Mouse (Mus musculus) small intestine, adult 2 months (tissue): ENCODE measurements around the gene Cubn. TPM values are rescaled to one million over a fixed set of nuclear protein-coding genes. Genes with fewer than 3 reads are reported as not detected.

Experiments used
- H3K27ac ChIP-seq: fragments of 200-500 bp; 2 replicates; pipeline ENCODE4 v1.5.1; 2012; ENCODE audit warnings: low read depth, low read length, control low read depth, inconsistent platforms; ENCODE audit not compliant: insufficient read depth
- H3K27me3 ChIP-seq: fragments of 200-500 bp; 2 replicates; pipeline ENCODE4 v1.6.1; 2012; ENCODE audit warnings: mild to moderate bottlenecking, moderate library complexity, low read length, inconsistent platforms; ENCODE audit not compliant: control insufficient read depth, insufficient read depth
- H3K36me3 ChIP-seq: fragments of 200-500 bp; 2 replicates; pipeline ENCODE4 v1.6.1; 2012; ENCODE audit warnings: mild to moderate bottlenecking, low read length, control low read depth, inconsistent platforms; ENCODE audit not compliant: control insufficient read depth, insufficient read depth
- H3K4me1 ChIP-seq: fragments of 200-500 bp; 2 replicates; pipeline ENCODE4 v1.6.1; 2012; ENCODE audit warnings: low read length, inconsistent platforms, mixed read lengths; ENCODE audit not compliant: control insufficient read depth, insufficient read depth, insufficient read length
- H3K4me3 ChIP-seq: fragments of 200-500 bp; 2 replicates; pipeline ENCODE4 v1.5.1; 2012; ENCODE audit warnings: low read depth, mild to moderate bottlenecking, control low read depth, inconsistent platforms, low read length, moderate library complexity
- CTCF ChIP-seq: fragments of 200-500 bp; IDR thresholded peaks from 2 replicates; pipeline ENCODE4 v1.5.1; 2012; ENCODE audit warnings: low read depth, mild to moderate bottlenecking, control low read depth, inconsistent platforms, low read length, moderate library complexity, mixed read lengths; ENCODE audit not compliant: insufficient replicate concordance, insufficient read length; ENCODE audit errors: extremely low read depth
- POLR2A ChIP-seq: fragments of 200-500 bp; IDR thresholded peaks from 2 replicates; pipeline ENCODE4 v1.6.1; 2012; ENCODE audit warnings: low read depth, mild to moderate bottlenecking, control low read depth, inconsistent platforms, low read length, moderate library complexity
- WGBS: fragments of 180-500 bp; shearing (Covaris S2); methylation state at CpG from one replicate; pipeline ENCODE4 v1.1.7; 2018; 5-methylcytosine and 5-hydroxymethylcytosine counted together
- polyA plus RNA-seq: library from polyadenylated mRNA; depleted of rRNA; stranded (reverse); fragments of >200 nt; gene quantifications from 2 replicates; pipeline ENCODE4 v1.2.3, GENCODE M21; 2012

Cubn gene
- polyA plus RNA-seq, 1 experiment: 29.7 TPM

GRCm38 (mm10) chr2:13270736-13271135 is 220.9 kb downstream of the Cubn start:
- WGBS: 26% methylated on average over 8 of the region's 8 CpGs
- 0 out of 2 replicates have a peak, but pooled peaks cover under 1% of the 10 kb centered on the region for H3K36me3 ChIP-seq

GRCm38 (mm10) chr2:13268681-13269293 is 222.8 kb downstream of the Cubn start:
- H3K27me3 ChIP-seq: no peaks in the 10 kb centered on the region
- WGBS: 94% methylated on average over 4 of the region's 4 CpGs
- TF ChIP-seq CTCF: no peak
- no peak for TF ChIP-seq POLR2A
- no peak overlapping the region for H3K4me3 ChIP-seq
- H3K27ac ChIP-seq: no peak overlapping the region
- no peaks in the 10 kb centered on the region for H3K36me3 ChIP-seq
- no peaks in the 10 kb centered on the region for H3K4me1 ChIP-seq

More at GRCm38 (mm10) chr2:13270736-13271135, 220.9 kb downstream of the Cubn start:
- H3K4me1 ChIP-seq: no peaks in the 10 kb centered on the region
- peak overlapping the region; percentile 36 for H3K27ac ChIP-seq
- TF ChIP-seq CTCF (no peak), POLR2A (no peak)
- H3K27me3 ChIP-seq: no peaks in the 10 kb centered on the region
- H3K4me3 ChIP-seq: peak overlapping the region; percentile 89

- TF ChIP-seq POLR2A (no peak), CTCF (peak; percentile 22; the same call in 1 of the 2 replicates)
- Histone ChIP-seq H3K27ac (no peak overlapping the region), H3K36me3 (no peaks in the 10 kb centered on the region), H3K27me3 (no peaks in the 10 kb centered on the region), H3K4me1 (no peaks in the 10 kb centered on the region), H3K4me3 (no peak overlapping the region)
- 54% methylated on average over 4 of the region's 4 CpGs for WGBS
These were observed 226.7 kb downstream of the Cubn start for GRCm38 (mm10) chr2:13264875-13265274.

DNA sequence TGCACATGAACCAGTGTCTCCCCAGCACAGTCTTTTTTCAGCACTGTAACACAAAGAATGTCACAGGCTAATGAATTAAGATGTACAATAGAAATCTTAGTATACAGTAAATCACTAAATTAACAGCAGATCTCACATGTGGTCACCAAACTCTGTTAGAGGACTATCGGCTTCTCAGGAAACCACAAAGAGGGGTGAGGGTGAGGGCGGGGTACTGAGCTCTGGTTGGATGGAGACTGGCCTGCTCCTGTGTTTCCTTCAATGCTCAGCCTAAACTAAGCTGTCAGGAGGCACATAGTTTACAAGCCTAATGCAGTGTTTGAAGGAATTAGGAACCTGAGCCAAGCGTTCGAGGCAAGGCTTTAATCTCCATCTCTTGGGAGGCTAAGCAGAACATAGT is 228.5 kb downstream of the Cubn start:
- Histone ChIP-seq H3K27ac (no peak overlapping the region), H3K4me3 (no peak overlapping the region), H3K36me3 (no peaks in the 10 kb centered on the region), H3K4me1 (no peaks in the 10 kb centered on the region), H3K27me3 (no peaks in the 10 kb centered on the region)
- 69% methylated on average over 4 of the region's 4 CpGs for WGBS
- TF ChIP-seq POLR2A (no peak), CTCF (no peak)

GRCm38 (mm10) chr2:13258606-13259005 is 233.0 kb downstream of the Cubn start:
- H3K4me3 ChIP-seq: no peak overlapping the region
- 55% methylated on average over 2 of the region's 2 CpGs for WGBS
- no peak overlapping the region for H3K27ac ChIP-seq
- no peaks in the 10 kb centered on the region for H3K4me1 ChIP-seq
- peaks cover 4% of the 10 kb centered on the region for H3K36me3 ChIP-seq
- no peaks in the 10 kb centered on the region for H3K27me3 ChIP-seq
- TF ChIP-seq POLR2A: no peak
- TF ChIP-seq CTCF: no peak

DNA sequence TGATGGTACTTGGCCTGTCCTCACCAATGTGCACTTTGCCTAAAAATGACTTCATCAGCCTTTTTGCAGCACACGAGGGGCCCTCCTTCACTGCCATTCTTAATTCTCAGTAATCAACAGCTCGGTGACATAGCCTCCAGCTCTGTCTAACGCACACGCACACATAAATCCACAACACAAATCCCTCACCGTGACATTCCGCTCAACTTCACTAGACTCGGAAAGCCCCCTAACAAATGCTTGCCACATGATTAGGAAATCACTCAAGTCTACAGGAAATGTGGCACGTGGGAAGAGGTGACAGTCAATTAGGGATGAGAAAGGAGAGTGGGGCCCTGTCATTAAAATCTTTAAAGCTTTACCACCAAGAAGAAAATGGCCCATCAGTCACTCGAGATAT is 250.9 kb downstream of the Cubn start:
- Histone ChIP-seq H3K4me1 (no peaks in the 10 kb centered on the region), H3K4me3 (no peak overlapping the region), H3K27ac (no peak overlapping the region), H3K36me3 (no peaks in the 10 kb centered on the region), H3K27me3 (no peaks in the 10 kb centered on the region)
- WGBS: 75% methylated on average over 9 of the region's 9 CpGs
- TF ChIP-seq CTCF (no peak), POLR2A (no peak)

- no peaks in the 10 kb centered on the region for H3K4me1 ChIP-seq
- 74% methylated on average over 8 of the region's 8 CpGs for WGBS
- H3K36me3 ChIP-seq: no peaks in the 10 kb centered on the region
- no peak overlapping the region for H3K27ac ChIP-seq
- TF ChIP-seq POLR2A: no peak
- no peak for TF ChIP-seq CTCF
- no peak overlapping the region for H3K4me3 ChIP-seq
- no peaks in the 10 kb centered on the region for H3K27me3 ChIP-seq
These were observed 254.3 kb downstream of the Cubn start for GRCm38 (mm10) chr2:13237140-13237901.

- WGBS: 69% methylated on average over 5 of the region's 5 CpGs
- H3K27me3 ChIP-seq: no peaks in the 10 kb centered on the region
- H3K4me1 ChIP-seq: no peaks in the 10 kb centered on the region
- H3K4me3 ChIP-seq: no peak overlapping the region
- TF ChIP-seq POLR2A: no peak
- TF ChIP-seq CTCF: no peak
- H3K36me3 ChIP-seq: no peaks in the 10 kb centered on the region
- H3K27ac ChIP-seq: no peak overlapping the region
These were observed 255.9 kb downstream of the Cubn start for GRCm38 (mm10) chr2:13235696-13236095.
